Mouse (Mus musculus): ENCODE measurements around the gene Far2. TPM values are rescaled to one million over a fixed set of nuclear protein-coding genes. Genes with fewer than 3 reads are reported as not detected.
A peak's percentile ranks its signal among the peaks of the same experiment; 100 is the strongest.

The Far2 gene
- polyA plus RNA-seq, 1 experiment from 2014 or later = 2.1 TPM

- WGBS = 95% methylated on average over 3 of the region's 3 CpGs
- DNase-seq (ENCODE audit: low spot score, missing footprints) (no peak), ATAC-seq (ENCODE audit: low FRiP score) (no peak)
- Histone ChIP-seq H3K9ac (ENCODE audit: low read length) (no peak overlapping the region), H3K9me3 (ENCODE audit: control insufficient read depth, low read length) (no peaks in the 10 kb centered on the region), H3K4me1 (ENCODE audit: control insufficient read depth, insufficient read depth, low read length) (no peaks in the 10 kb centered on the region), H3K4me2 (no peak overlapping the region), H3K4me3 (ENCODE audit: low read depth, low read length) (no peak overlapping the region), H3K27me3 (ENCODE audit: control insufficient read depth, insufficient read depth, low read length) (no peaks in the 10 kb centered on the region), H3K36me3 (ENCODE audit: control insufficient read depth, insufficient read depth, low read length) (peaks cover 6% of the 10 kb centered on the region; the same call in 1 of the 2 replicates), H3K27ac (ENCODE audit: low read depth, low read length) (no peak overlapping the region)
These were observed 152.7 kb downstream of the Far2 start for GRCm38 (mm10) chr6:148199729-148200128.

GRCm38 (mm10) chr6:148205134-148205533 is 158.1 kb downstream of the Far2 start:
- no peak for DNase-seq (ENCODE audit: low spot score, missing footprints)
- H3K4me2 ChIP-seq = no peak overlapping the region
- H3K9ac ChIP-seq (ENCODE audit: low read length) = no peak overlapping the region
- WGBS = 91% methylated on average over 1 of the region's 1 CpGs
- H3K36me3 ChIP-seq (ENCODE audit: control insufficient read depth, insufficient read depth, low read length) = peaks cover 3% of the 10 kb centered on the region; the same call in 1 of the 2 replicates
- H3K4me3 ChIP-seq (ENCODE audit: low read depth, low read length) = no peak overlapping the region
- H3K9me3 ChIP-seq (ENCODE audit: control insufficient read depth, low read length) = no peaks in the 10 kb centered on the region
- no peaks in the 10 kb centered on the region for H3K27me3 ChIP-seq (ENCODE audit: control insufficient read depth, insufficient read depth, low read length)
- ATAC-seq (ENCODE audit: low FRiP score) = no peak
- H3K27ac ChIP-seq (ENCODE audit: low read depth, low read length) = no peak overlapping the region
- H3K4me1 ChIP-seq (ENCODE audit: control insufficient read depth, insufficient read depth, low read length) = no peaks in the 10 kb centered on the region; the same call in 1 of the 2 replicates

GRCm38 (mm10) chr6:148207522-148207921 is 160.5 kb downstream of the Far2 start:
- 79% methylated on average over 1 of the region's 1 CpGs for WGBS
- Histone ChIP-seq H3K4me3 (ENCODE audit: low read depth, low read length) (no peak overlapping the region), H3K27ac (ENCODE audit: low read depth, low read length) (no peak overlapping the region), H3K4me2 (no peak overlapping the region), H3K9ac (ENCODE audit: low read length) (no peak overlapping the region), H3K36me3 (ENCODE audit: control insufficient read depth, insufficient read depth, low read length) (peaks cover 3% of the 10 kb centered on the region; the same call in 1 of the 2 replicates), H3K9me3 (ENCODE audit: control insufficient read depth, low read length) (no peaks in the 10 kb centered on the region), H3K4me1 (ENCODE audit: control insufficient read depth, insufficient read depth, low read length) (peaks cover 10% of the 10 kb centered on the region), H3K27me3 (ENCODE audit: control insufficient read depth, insufficient read depth, low read length) (no peaks in the 10 kb centered on the region)
- ATAC-seq (ENCODE audit: low FRiP score) (no peak), DNase-seq (ENCODE audit: low spot score, missing footprints) (no peak)

- Histone ChIP-seq H3K9me3 (ENCODE audit: control insufficient read depth, low read length) (no peaks in the 10 kb centered on the region), H3K36me3 (ENCODE audit: control insufficient read depth, insufficient read depth, low read length) (no peaks in the 10 kb centered on the region), H3K4me1 (ENCODE audit: control insufficient read depth, insufficient read depth, low read length) (peaks cover 12% of the 10 kb centered on the region), H3K27ac (ENCODE audit: low read depth, low read length) (peak overlapping the region; percentile 79), H3K4me2 (peak overlapping the region; percentile 77), H3K9ac (ENCODE audit: low read length) (peak overlapping the region; percentile 96), H3K4me3 (ENCODE audit: low read depth, low read length) (peak overlapping the region; percentile 96), H3K27me3 (ENCODE audit: control insufficient read depth, insufficient read depth, low read length) (no peaks in the 10 kb centered on the region)
- no peak for DNase-seq (ENCODE audit: low spot score, missing footprints)
- ATAC-seq (ENCODE audit: low FRiP score) = peak; percentile 68
- WGBS = under 1% methylated on average over 51 of the region's 51 CpGs
These were observed 164.4 kb downstream of the Far2 start for GRCm38 (mm10) chr6:148211391-148211876.

- Histone ChIP-seq H3K4me2 (peak within 1 kb of the TSS; percentile 77), H3K4me3 (ENCODE audit: low read depth, low read length) (peak within 1 kb of the TSS; percentile 96), H3K36me3 (ENCODE audit: control insufficient read depth, insufficient read depth, low read length) (no peaks in the 10 kb centered on the region), H3K4me1 (ENCODE audit: control insufficient read depth, insufficient read depth, low read length) (peaks cover 12% of the 10 kb centered on the region), H3K27me3 (ENCODE audit: control insufficient read depth, insufficient read depth, low read length) (no peaks in the 10 kb centered on the region), H3K27ac (ENCODE audit: low read depth, low read length) (peak within 1 kb of the TSS; percentile 79), H3K9ac (ENCODE audit: low read length) (peak within 1 kb of the TSS; percentile 96), H3K9me3 (ENCODE audit: control insufficient read depth, low read length) (no peaks in the 10 kb centered on the region)
- DNase-seq (ENCODE audit: low spot score, missing footprints) (peak; percentile 99), ATAC-seq (ENCODE audit: low FRiP score) (peak; percentile 99)
- WGBS = under 1% methylated on average over 61 of the region's 61 CpGs
These were observed 165.0 kb downstream of the Far2 start, which contains the start of gene Ergic2 for GRCm38 (mm10) chr6:148211897-148212680. TSS of gene Ergic2 (minus strand) at chr6:148212374.

- H3K4me3 ChIP-seq (ENCODE audit: low read depth, low read length) = no peak overlapping the region
- H3K4me1 ChIP-seq (ENCODE audit: control insufficient read depth, insufficient read depth, low read length) = peaks cover 12% of the 10 kb centered on the region
- no peaks in the 10 kb centered on the region for H3K36me3 ChIP-seq (ENCODE audit: control insufficient read depth, insufficient read depth, low read length)
- WGBS = 23% methylated on average over 5 of the region's 5 CpGs
- H3K4me2 ChIP-seq = no peak overlapping the region
- H3K27ac ChIP-seq (ENCODE audit: low read depth, low read length) = no peak overlapping the region
- H3K27me3 ChIP-seq (ENCODE audit: control insufficient read depth, insufficient read depth, low read length) = no peaks in the 10 kb centered on the region
- ATAC-seq (ENCODE audit: low FRiP score) = no peak
- H3K9me3 ChIP-seq (ENCODE audit: control insufficient read depth, low read length) = no peaks in the 10 kb centered on the region
- no peak overlapping the region for H3K9ac ChIP-seq (ENCODE audit: low read length)
- peak; percentile 93 for DNase-seq (ENCODE audit: low spot score, missing footprints)
These were observed 167.7 kb downstream of the Far2 start for GRCm38 (mm10) chr6:148214765-148215164.

- H3K9ac ChIP-seq (ENCODE audit: low read length) = no peak overlapping the region
- H3K36me3 ChIP-seq (ENCODE audit: control insufficient read depth, insufficient read depth, low read length) = no peaks in the 10 kb centered on the region
- DNase-seq (ENCODE audit: low spot score, missing footprints) (no peak), ATAC-seq (ENCODE audit: low FRiP score) (no peak)
- no peak overlapping the region for H3K4me3 ChIP-seq (ENCODE audit: low read depth, low read length)
- 92% methylated on average over 4 of the region's 4 CpGs for WGBS
- no peak overlapping the region; the same call in 1 of the 2 replicates for H3K27ac ChIP-seq (ENCODE audit: low read depth, low read length)
- H3K4me1 ChIP-seq (ENCODE audit: control insufficient read depth, insufficient read depth, low read length) = peaks cover 3% of the 10 kb centered on the region; the same call in 1 of the 2 replicates
- no peaks in the 10 kb centered on the region for H3K27me3 ChIP-seq (ENCODE audit: control insufficient read depth, insufficient read depth, low read length)
- no peak overlapping the region for H3K4me2 ChIP-seq
- no peaks in the 10 kb centered on the region for H3K9me3 ChIP-seq (ENCODE audit: control insufficient read depth, low read length)
These were observed 169.7 kb downstream of the Far2 start for GRCm38 (mm10) chr6:148216752-148217151.

- ATAC-seq (ENCODE audit: low FRiP score) (no peak), DNase-seq (ENCODE audit: low spot score, missing footprints) (no peak)
- Histone ChIP-seq H3K36me3 (ENCODE audit: control insufficient read depth, insufficient read depth, low read length) (no peaks in the 10 kb centered on the region), H3K9me3 (ENCODE audit: control insufficient read depth, low read length) (no peaks in the 10 kb centered on the region), H3K4me3 (ENCODE audit: low read depth, low read length) (no peak overlapping the region), H3K9ac (ENCODE audit: low read length) (no peak overlapping the region), H3K4me1 (ENCODE audit: control insufficient read depth, insufficient read depth, low read length) (no peaks in the 10 kb centered on the region), H3K4me2 (no peak overlapping the region), H3K27me3 (ENCODE audit: control insufficient read depth, insufficient read depth, low read length) (no peaks in the 10 kb centered on the region), H3K27ac (ENCODE audit: low read depth, low read length) (no peak overlapping the region)
- WGBS = 82% methylated on average over 2 of the region's 2 CpGs
These were observed 171.4 kb downstream of the Far2 start for GRCm38 (mm10) chr6:148218235-148219076.
